Mouse (Mus musculus) right cerebral cortex, postnatal 4 days (tissue): Measurements from ENCODE around the gene Tmem54.

Experiments used
- DNase-seq: peaks from one replicate; pipeline ENCODE4 v3.0.0-alpha.2; 2022

Gene Tmem54

DNA sequence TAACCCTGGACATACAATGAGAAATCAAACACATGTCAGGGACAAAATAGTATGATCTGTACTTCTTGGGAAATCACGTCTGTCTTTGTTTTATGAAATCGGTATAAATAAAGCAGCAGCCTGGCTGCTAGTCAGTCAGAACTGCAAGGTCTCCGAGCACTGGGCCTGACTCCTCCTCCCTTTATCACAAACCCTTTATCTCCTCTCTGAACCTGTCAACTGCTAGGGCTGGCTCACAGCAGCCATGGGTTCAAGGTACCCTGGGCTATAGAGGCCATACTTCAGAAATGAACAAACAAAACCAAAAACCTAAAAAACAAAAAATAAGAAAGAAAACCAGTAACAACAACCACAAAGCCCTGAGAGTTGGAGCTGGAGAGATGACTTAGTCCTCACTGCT is 53.2 kb downstream of the Tmem54 start:
- DNase-seq: no peak

DNA sequence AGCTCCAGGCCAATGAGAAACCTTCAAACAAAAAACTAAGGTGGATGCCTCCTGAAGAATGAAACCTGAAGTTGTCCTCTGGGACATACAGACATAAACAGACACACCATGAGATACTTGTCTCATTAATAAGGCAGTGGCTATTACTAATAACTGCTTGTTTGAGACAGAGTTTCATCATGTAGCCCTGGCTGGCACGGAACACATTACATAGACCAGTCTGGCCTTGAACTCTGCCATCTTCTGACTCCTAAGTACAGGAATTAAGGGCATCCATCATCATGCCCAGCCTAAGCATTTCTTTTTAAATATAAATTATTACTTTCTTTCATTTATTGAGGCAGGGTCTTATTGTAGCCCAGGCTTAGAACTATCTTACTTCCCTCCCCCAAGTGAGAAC is 55.7 kb downstream of the Tmem54 start:
- DNase-seq: no peak
